Mouse (Mus musculus): Measurements from ENCODE around the gene Gdpd4.

- TF ChIP-seq POLR2AphosphoS2 (IDR thresholded peaks at IDR 0.05; ENCODE audit: low read depth, low read length) (no peak), TBP (conservative IDR thresholded peaks at IDR 0.05; ENCODE audit: low read depth, low read length) (no peak), MAFK (IDR thresholded peaks at IDR 0.05; ENCODE audit: insufficient replicate concordance, low read length) (no peak), ZMIZ1 (IDR thresholded peaks at IDR 0.05; ENCODE audit: low read depth, low read length) (no peak), CTCF (conservative IDR thresholded peaks at IDR 0.05 in 1 of 2, IDR thresholded peaks at IDR 0.05 in 1 of 2; ENCODE audit: low read depth in 2 of 2, low read length in 2 of 2) (no peak), POLR2A (IDR thresholded peaks at IDR 0.05; ENCODE audit: low read depth, low read length) (no peak), TCF12 (IDR thresholded peaks at IDR 0.05; ENCODE audit: low read depth, low read length) (no peak), MAX (IDR thresholded peaks at IDR 0.05; ENCODE audit: low read length) (no peak), SMC3 (IDR thresholded peaks at IDR 0.05; ENCODE audit: low read depth, low read length) (no peak), ZC3H11A (IDR thresholded peaks at IDR 0.05; ENCODE audit: low read depth, low read length) (no peak), E2F4 (IDR thresholded peaks at IDR 0.05; ENCODE audit: insufficient replicate concordance, low read depth, low read length) (no peak)
Measured at GRCm38 (mm10) chr7:98002617-98003016, 82.9 kb downstream of the Gdpd4 start.

Measured in CH12.LX (cell line).